Mouse (Mus musculus): Measurements from ENCODE around the gene Fahd1. TPM values are rescaled to one million over a fixed set of nuclear protein-coding genes. Genes with fewer than 3 reads are reported as not detected.

Fahd1 gene
- polyA plus RNA-seq, 1 experiment = 11.5 TPM

- TF ChIP-seq POLR2A (IDR thresholded peaks at IDR 0.05; ENCODE audit: low read depth, low read length) (no peak), CTCF (IDR thresholded peaks at IDR 0.05; ENCODE audit: borderline replicate concordance, insufficient read depth, low read length) (no peak)
- H3K4me3 ChIP-seq (ENCODE audit: insufficient read depth, low read length) = no peak overlapping the region
- H3K4me1 ChIP-seq (ENCODE audit: control insufficient read depth, insufficient read depth, low read length) = no peaks in the 10 kb centered on the region
- H3K27ac ChIP-seq (ENCODE audit: insufficient read depth, low read length) = no peak overlapping the region
Measured at GRCm38 (mm10) chr17:24799476-24799875, 50.7 kb downstream of the Fahd1 start.

Other genes with a start within 250 kb of the Fahd1 start
- gene Tsc2, start 217.7 kb downstream of the Fahd1 start, polyA plus RNA-seq (2011; ENCODE audit: insufficient read length, low read depth, missing spikeins) = 75.0 and 83.8 TPM in 2 replicates
- 8.7 and 11.1 TPM in 2 replicates for gene Nthl1, start 217.7 kb downstream of the Fahd1 start, polyA plus RNA-seq (2011; ENCODE audit: insufficient read length, low read depth, missing spikeins)
- gene Slc9a3r2, start 200.0 kb downstream of the Fahd1 start, polyA plus RNA-seq (2011; ENCODE audit: insufficient read length, low read depth, missing spikeins) = 24.2 and 25.9 TPM in 2 replicates
- gene Npw, start 191.9 kb downstream of the Fahd1 start, polyA plus RNA-seq (2011; ENCODE audit: insufficient read length, low read depth, missing spikeins) = not detected in 2 replicates
- 21.6 and 22.2 TPM in 2 replicates for gene Zfp598, start 180.7 kb downstream of the Fahd1 start, polyA plus RNA-seq (2011; ENCODE audit: insufficient read length, low read depth, missing spikeins)
- gene Syngr3, start 160.4 kb downstream of the Fahd1 start, polyA plus RNA-seq (2011; ENCODE audit: insufficient read length, low read depth, missing spikeins) = 0.99 and 1.1 TPM in 2 replicates
- gene Gfer, start 154.2 kb downstream of the Fahd1 start, polyA plus RNA-seq (2011; ENCODE audit: insufficient read length, low read depth, missing spikeins) = 26.8 and 34.7 TPM in 2 replicates
- 1.2 and 2.4 TPM in 2 replicates for gene Noxo1, start 154.1 kb downstream of the Fahd1 start, polyA plus RNA-seq (2011; ENCODE audit: insufficient read length, low read depth, missing spikeins)
- gene Tbl3, start 142.7 kb downstream of the Fahd1 start, polyA plus RNA-seq (2011; ENCODE audit: insufficient read length, low read depth, missing spikeins) = 24.8 and 27.5 TPM in 2 replicates
- gene Rnf151, start 132.3 kb downstream of the Fahd1 start, polyA plus RNA-seq (2011; ENCODE audit: insufficient read length, low read depth, missing spikeins) = 0.58 TPM in 1 of 2 replicates, not detected in the other
- gene Rps2, start 132.2 kb downstream of the Fahd1 start, polyA plus RNA-seq (2011; ENCODE audit: insufficient read length, low read depth, missing spikeins) = 1,298 and 1,393 TPM in 2 replicates
- 96.8 and 100 TPM in 2 replicates for gene Ndufb10, start 125.9 kb downstream of the Fahd1 start, polyA plus RNA-seq (2011; ENCODE audit: insufficient read length, low read depth, missing spikeins)
- not detected in 2 replicates for gene Rpl3l, start 122.5 kb downstream of the Fahd1 start, polyA plus RNA-seq (2011; ENCODE audit: insufficient read length, low read depth, missing spikeins)
- 80.8 and 110 TPM in 2 replicates for gene Msrb1, start 113.7 kb downstream of the Fahd1 start, polyA plus RNA-seq (2011; ENCODE audit: insufficient read length, low read depth, missing spikeins)
- gene Hs3st6, start 97.4 kb downstream of the Fahd1 start, polyA plus RNA-seq (2011; ENCODE audit: insufficient read length, low read depth, missing spikeins) = not detected in 2 replicates
- gene Meiob, start 46.1 kb downstream of the Fahd1 start, polyA plus RNA-seq (2011; ENCODE audit: insufficient read length, low read depth, missing spikeins) = not detected in 2 replicates
- gene Hagh, start 10.2 kb downstream of the Fahd1 start, polyA plus RNA-seq (2011; ENCODE audit: insufficient read length, low read depth, missing spikeins) = 14.3 and 18.9 TPM in 2 replicates
- not detected in 2 replicates for gene Igfals, start 15.6 kb upstream of the Fahd1 start, polyA plus RNA-seq (2011; ENCODE audit: insufficient read length, low read depth, missing spikeins)
- gene Nubp2, start 36.0 kb upstream of the Fahd1 start, polyA plus RNA-seq (2011; ENCODE audit: insufficient read length, low read depth, missing spikeins) = 22.2 and 25.6 TPM in 2 replicates
- gene Spsb3, start 36.3 kb upstream of the Fahd1 start, polyA plus RNA-seq (2011; ENCODE audit: insufficient read length, low read depth, missing spikeins) = 15.5 and 17.4 TPM in 2 replicates
- gene Eme2, start 44.7 kb upstream of the Fahd1 start, polyA plus RNA-seq (2011; ENCODE audit: insufficient read length, low read depth, missing spikeins) = 12.4 and 14.7 TPM in 2 replicates
- gene Mrps34, start 44.8 kb upstream of the Fahd1 start, polyA plus RNA-seq (2011; ENCODE audit: insufficient read length, low read depth, missing spikeins) = 25.5 and 28.7 TPM in 2 replicates
- gene Nme3, start 46.1 kb upstream of the Fahd1 start, polyA plus RNA-seq (2011; ENCODE audit: insufficient read length, low read depth, missing spikeins) = 2.7 and 4.7 TPM in 2 replicates
- gene Mapk8ip3, start 86.6 kb upstream of the Fahd1 start, polyA plus RNA-seq (2011; ENCODE audit: insufficient read length, low read depth, missing spikeins) = 61.9 and 72.0 TPM in 2 replicates
- 90.5 and 109 TPM in 2 replicates for gene Jpt2, start 110.3 kb upstream of the Fahd1 start, polyA plus RNA-seq (2011; ENCODE audit: insufficient read length, low read depth, missing spikeins)
- 14.3 and 14.5 TPM in 2 replicates for gene Cramp1l, start 165.4 kb upstream of the Fahd1 start, polyA plus RNA-seq (2011; ENCODE audit: insufficient read length, low read depth, missing spikeins)
- gene Ift140, start 165.7 kb upstream of the Fahd1 start, polyA plus RNA-seq (2011; ENCODE audit: insufficient read length, low read depth, missing spikeins) = 13.1 and 17.8 TPM in 2 replicates
- gene Tmem204, start 233.2 kb upstream of the Fahd1 start, polyA plus RNA-seq (2011; ENCODE audit: insufficient read length, low read depth, missing spikeins) = 0.63 and 1.0 TPM in 2 replicates